Mouse (Mus musculus) stomach, postnatal 0 days (tissue): ENCODE measurements at regions not wholly inside any gene's neighbourhood (a gene's known extent, or its start where the extent isn't known, plus 50 kb on each side); places are given as distances from the start of the nearest gene placed in this dataset.

Experiments used
- ATAC-seq: fragments of 200-750 bp; cut with Nextera tagmentation; 2 replicates; pipeline ENCODE4 v1.8.0; 2017; ENCODE audit not compliant: low FRiP score, low TSS enrichment
- DNase-seq: peaks from one replicate; pipeline ENCODE4 v3.0.0-alpha.2; 2016; ENCODE audit warnings: low spot score
- H3K27ac ChIP-seq: fragments of 300-500 bp; sonication (generic); replicated peaks from 2 replicates; pipeline ENCODE4 v1.5.1; 2014; ENCODE audit warnings: mild to moderate bottlenecking, control low read depth
- H3K27me3 ChIP-seq: fragments of 300-500 bp; sonication (generic); 2 replicates; pipeline ENCODE4 v1.6.1; 2014; ENCODE audit warnings: low read length; ENCODE audit not compliant: control insufficient read depth, insufficient read depth
- H3K36me3 ChIP-seq: fragments of 300-500 bp; sonication (generic); 2 replicates; pipeline ENCODE4 v1.6.1; 2014; ENCODE audit warnings: low read length, mixed read lengths; ENCODE audit not compliant: control insufficient read depth, insufficient read depth
- H3K4me1 ChIP-seq: fragments of 300-500 bp; sonication (generic); replicated peaks from 2 replicates; pipeline ENCODE4 v1.6.1; 2014; ENCODE audit warnings: antibody characterized with exemption; ENCODE audit not compliant: control insufficient read depth, insufficient read depth
- H3K4me2 ChIP-seq: fragments of 300-500 bp; sonication (generic); replicated peaks from 2 replicates; pipeline ENCODE4 v1.6.1; 2014; ENCODE audit warnings: low read depth, mild to moderate bottlenecking, control low read depth, moderate library complexity
- H3K4me3 ChIP-seq: fragments of 300-500 bp; sonication (generic); 2 replicates; pipeline ENCODE4 v1.5.1; 2014; ENCODE audit warnings: low read depth, low read length, control low read depth
- H3K9ac ChIP-seq: fragments of 300-500 bp; sonication (generic); 2 replicates; pipeline ENCODE4 v1.6.1; 2014; ENCODE audit warnings: mild to moderate bottlenecking, low read length, control low read depth, mixed read lengths
- H3K9me3 ChIP-seq: fragments of 300-500 bp; sonication (generic); 2 replicates; pipeline ENCODE4 v1.6.1; 2016; ENCODE audit warnings: low read length; ENCODE audit not compliant: control insufficient read depth
- CTCF ChIP-seq: IDR thresholded peaks from 2 replicates; pipeline ENCODE4 v1.5.1; 2016; ENCODE audit warnings: antibody characterized with exemption, low read depth, mild to moderate bottlenecking, moderate library complexity
- EP300 ChIP-seq: optimal IDR thresholded peaks from 2 replicates; pipeline ENCODE3; 2016; ENCODE audit warnings: antibody characterized with exemption
- WGBS: fragments of 180-500 bp; shearing (Covaris S2); extraction: QIAGEN DNeasy Blood & Tissue Kit; methylation state at CpG from one replicate; pipeline ENCODE4 v1.1.7; 2014; 5-methylcytosine and 5-hydroxymethylcytosine counted together

- ATAC-seq (no peak), DNase-seq (no peak)
- Histone ChIP-seq H3K27me3 (no peaks in the 10 kb centered on the region), H3K9me3 (no peaks in the 10 kb centered on the region), H3K4me1 (no peaks in the 10 kb centered on the region), H3K4me3 (no peak overlapping the region), H3K36me3 (no peaks in the 10 kb centered on the region), H3K27ac (no peak overlapping the region), H3K4me2 (no peak overlapping the region), H3K9ac (no peak overlapping the region)
- 70% methylated on average over 7 of the region's 7 CpGs for WGBS
- TF ChIP-seq EP300 (no peak), CTCF (no peak)
These were observed 170.3 kb downstream of the Katnal1 start for GRCm38 (mm10) chr5:148758786-148759185.

- no peaks in the 10 kb centered on the region for H3K9me3 ChIP-seq
- H3K4me2 ChIP-seq = no peak overlapping the region
- no peak overlapping the region for H3K4me3 ChIP-seq
- no peaks in the 10 kb centered on the region for H3K36me3 ChIP-seq
- no peak for DNase-seq
- H3K9ac ChIP-seq = no peak overlapping the region
- ATAC-seq = no peak
- no peaks in the 10 kb centered on the region for H3K27me3 ChIP-seq
- no peaks in the 10 kb centered on the region for H3K4me1 ChIP-seq
- H3K27ac ChIP-seq = no peak overlapping the region
- WGBS = 67% methylated on average over 5 of the region's 5 CpGs
- TF ChIP-seq CTCF (no peak), EP300 (no peak)
These were observed 171.4 kb downstream of the Katnal1 start for GRCm38 (mm10) chr5:148757715-148758114.

- Histone ChIP-seq H3K4me1 (no peaks in the 10 kb centered on the region), H3K27me3 (no peaks in the 10 kb centered on the region), H3K36me3 (no peaks in the 10 kb centered on the region), H3K9ac (no peak overlapping the region), H3K4me3 (no peak overlapping the region), H3K9me3 (no peaks in the 10 kb centered on the region), H3K27ac (no peak overlapping the region), H3K4me2 (no peak overlapping the region)
- WGBS = 62% methylated on average over 8 of the region's 8 CpGs
- no peak for TF ChIP-seq CTCF
- no peak for TF ChIP-seq EP300
- ATAC-seq (no peak), DNase-seq (no peak)
These were observed 171.9 kb downstream of the Katnal1 start for GRCm38 (mm10) chr5:148757236-148757635.

- peak; percentile 66 for TF ChIP-seq CTCF
- TF ChIP-seq EP300 = no peak
- ATAC-seq = no peak
- no peak overlapping the region for H3K4me2 ChIP-seq
- peak; percentile 40 for DNase-seq
- no peaks in the 10 kb centered on the region for H3K4me1 ChIP-seq
- WGBS = 85% methylated on average over 16 of the region's 16 CpGs
- no peaks in the 10 kb centered on the region for H3K36me3 ChIP-seq
- no peak overlapping the region for H3K9ac ChIP-seq
- no peaks in the 10 kb centered on the region for H3K9me3 ChIP-seq
- no peak overlapping the region for H3K4me3 ChIP-seq
- H3K27ac ChIP-seq = no peak overlapping the region
- H3K27me3 ChIP-seq = no peaks in the 10 kb centered on the region
These were observed 172.7 kb downstream of the Katnal1 start for GRCm38 (mm10) chr5:148756246-148756930.

GRCm38 (mm10) chr5:148755807-148756206 is 173.3 kb downstream of the Katnal1 start:
- H3K4me3 ChIP-seq = no peak overlapping the region
- H3K4me2 ChIP-seq = no peak overlapping the region
- no peak for ATAC-seq
- no peak for DNase-seq
- H3K9ac ChIP-seq = no peak overlapping the region
- H3K4me1 ChIP-seq = no peaks in the 10 kb centered on the region
- no peaks in the 10 kb centered on the region for H3K36me3 ChIP-seq
- H3K27me3 ChIP-seq = no peaks in the 10 kb centered on the region
- TF ChIP-seq CTCF = no peak
- no peak for TF ChIP-seq EP300
- 78% methylated on average over 8 of the region's 8 CpGs for WGBS
- no peaks in the 10 kb centered on the region for H3K9me3 ChIP-seq
- no peak overlapping the region for H3K27ac ChIP-seq

GRCm38 (mm10) chr5:148754896-148755295 is 174.2 kb downstream of the Katnal1 start:
- Histone ChIP-seq H3K36me3 (no peaks in the 10 kb centered on the region), H3K4me3 (no peak overlapping the region), H3K9me3 (no peaks in the 10 kb centered on the region), H3K4me1 (no peaks in the 10 kb centered on the region), H3K9ac (no peak overlapping the region), H3K4me2 (no peak overlapping the region), H3K27ac (no peak overlapping the region), H3K27me3 (no peaks in the 10 kb centered on the region)
- DNase-seq = no peak
- no peak for ATAC-seq
- 44% methylated on average over 10 of the region's 10 CpGs for WGBS
- no peak for TF ChIP-seq CTCF
- no peak for TF ChIP-seq EP300
